Mouse (Mus musculus): ENCODE measurements at regions not wholly inside any gene's neighbourhood (a gene's known extent, or its start where the extent isn't known, plus 50 kb on each side); places are given as distances from the start of the nearest gene placed in this dataset.

DNA sequence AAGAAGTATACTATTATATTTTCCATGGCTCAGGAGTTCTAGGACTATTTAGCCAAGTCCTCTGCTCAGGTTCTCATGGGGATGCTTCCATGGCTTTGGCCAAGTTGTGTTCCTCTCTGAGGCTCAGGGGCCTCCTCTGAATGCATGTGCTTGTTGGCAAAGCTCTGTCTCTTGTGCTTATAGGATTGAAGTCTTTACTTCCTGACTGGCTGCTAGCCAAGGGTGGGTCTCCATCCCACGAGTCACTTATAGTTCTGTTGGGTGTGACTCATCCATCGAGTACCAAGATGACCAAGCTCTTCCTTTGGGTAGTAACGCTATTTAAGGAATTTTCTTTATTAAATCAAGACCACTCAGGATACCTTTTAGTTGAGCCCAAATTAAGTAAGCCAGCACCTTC lies 1672.8 kb upstream of the 5930422O12Rik start:
- Histone ChIP-seq H3K4me3 (ENCODE audit: low read depth, low read length) (no peak overlapping the region), H3K4me1 (ENCODE audit: control insufficient read depth, insufficient read depth, low read length) (no peaks in the 10 kb centered on the region), H3K9ac (ENCODE audit: low read depth, low read length) (no peak overlapping the region), H3K27ac (ENCODE audit: low read depth, low read length) (no peak overlapping the region), H3K27me3 (ENCODE audit: control insufficient read depth, insufficient read depth, low read length) (no peaks in the 10 kb centered on the region), H3K4me2 (no peak overlapping the region), H3K9me3 (replicated peaks; ENCODE audit: control insufficient read depth, low read length) (no peaks in the 10 kb centered on the region), H3K36me3 (ENCODE audit: control insufficient read depth, insufficient read depth, low read length) (no peaks in the 10 kb centered on the region)
- WGBS (ENCODE audit: insufficient replicate concordance) = 73% methylated on average over 3 of the region's 3 CpGs
- no peak for ATAC-seq (replicated peaks; ENCODE audit: insufficient number of reproducible peaks, low FRiP score, low TSS enrichment)

DNA sequence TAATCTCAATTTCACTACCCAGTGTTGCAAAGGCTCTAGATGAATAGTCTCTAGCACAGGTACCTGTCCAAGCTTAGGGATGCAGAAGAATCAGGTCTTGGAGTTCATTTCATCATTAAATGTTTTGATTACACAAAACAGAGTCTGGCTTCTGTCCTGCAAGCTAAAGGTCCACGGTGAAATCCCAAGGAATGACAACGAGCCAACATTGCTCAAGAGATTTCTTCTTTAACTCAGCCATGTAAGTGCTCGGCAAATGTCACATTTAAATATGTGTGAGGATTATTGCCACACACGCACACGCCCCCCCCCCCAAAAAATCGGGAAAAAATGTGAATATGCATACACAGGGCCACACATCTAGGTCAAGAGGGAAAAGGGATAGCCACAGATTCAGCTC lies 1666.4 kb upstream of the 5930422O12Rik start:
- WGBS (ENCODE audit: insufficient replicate concordance) = 70% methylated on average over 6 of the region's 6 CpGs
- no peaks in the 10 kb centered on the region for H3K36me3 ChIP-seq (ENCODE audit: control insufficient read depth, insufficient read depth, low read length)
- no peak overlapping the region for H3K9ac ChIP-seq (ENCODE audit: low read depth, low read length)
- no peak overlapping the region for H3K27ac ChIP-seq (ENCODE audit: low read depth, low read length)
- no peak for ATAC-seq (replicated peaks; ENCODE audit: insufficient number of reproducible peaks, low FRiP score, low TSS enrichment)
- H3K4me3 ChIP-seq (ENCODE audit: low read depth, low read length) = no peak overlapping the region
- no peaks in the 10 kb centered on the region for H3K4me1 ChIP-seq (ENCODE audit: control insufficient read depth, insufficient read depth, low read length)
- no peak overlapping the region for H3K4me2 ChIP-seq
- H3K9me3 ChIP-seq (replicated peaks; ENCODE audit: control insufficient read depth, low read length) = no peaks in the 10 kb centered on the region
- H3K27me3 ChIP-seq (ENCODE audit: control insufficient read depth, insufficient read depth, low read length) = no peaks in the 10 kb centered on the region

Data from heart, embryonic 11.5 days (tissue).